In the genomic region with DNA sequence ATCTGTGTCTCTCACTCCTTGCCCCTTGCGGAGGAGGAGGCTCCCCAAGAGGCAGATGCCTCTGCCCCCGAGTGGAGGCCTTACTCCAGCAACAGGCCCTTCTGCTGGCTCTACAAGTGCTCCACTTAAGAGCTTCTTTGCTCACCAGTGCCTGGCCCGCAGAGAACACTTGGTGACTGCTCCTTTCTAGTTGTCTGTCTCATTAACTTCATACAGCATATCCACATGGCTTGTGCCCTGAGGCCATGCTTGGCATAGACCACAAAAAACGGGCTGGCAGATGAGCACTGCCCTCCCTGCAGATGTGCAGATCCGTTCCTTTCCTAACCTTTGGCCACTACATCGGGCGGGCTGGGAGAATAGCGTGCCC, we compare ENCODE assay signal across 8 mouse cellular contexts. TPM values are rescaled to one million over a fixed set of nuclear protein-coding genes. Genes with fewer than 3 reads are reported as not detected.
A peak's percentile ranks its signal among the peaks of the same experiment; 100 is the strongest.
DNase-seq lines count a peak whose midpoint lies in the region; ATAC-seq and TF ChIP-seq lines count a peak whose summit lies in the region.

No protein-coding gene starts in this region.

- 0 out of 2 replicates have a peak, but pooled peaks cover 6% of the 10 kb centered on the region for H3K27me3 ChIP-seq in kidney, postnatal 0 days (ENCODE audit: insufficient read depth, low read length)
- H3K27me3 ChIP-seq in embryonic facial prominence, embryonic 14.5 days (replicated peaks; ENCODE audit: control insufficient read depth, insufficient read depth, low read length): peaks cover 7% of the 10 kb centered on the region
- H3K27me3 ChIP-seq in intestine, embryonic 14.5 days (replicated peaks; ENCODE audit: control insufficient read depth, insufficient read depth, low read length): peaks cover 4% of the 10 kb centered on the region; the same call in 1 of the 2 replicates
- H3K27me3 ChIP-seq in neural tube, embryonic 13.5 days: peaks cover 53% of the 10 kb centered on the region

- H3K9me3 ChIP-seq in kidney, postnatal 0 days (replicated peaks; ENCODE audit: low read length): no peaks in the 10 kb centered on the region
- H3K9me3 ChIP-seq in embryonic facial prominence, embryonic 14.5 days (ENCODE audit: control insufficient read depth, low read length): no peaks in the 10 kb centered on the region
- no peaks in the 10 kb centered on the region for H3K9me3 ChIP-seq in intestine, embryonic 14.5 days (ENCODE audit: control insufficient read depth, low read length)
- no peaks in the 10 kb centered on the region for H3K9me3 ChIP-seq in neural tube, embryonic 13.5 days

- H3K36me3 ChIP-seq in kidney, postnatal 0 days (ENCODE audit: insufficient read depth, low read length): no peaks in the 10 kb centered on the region
- no peaks in the 10 kb centered on the region for H3K36me3 ChIP-seq in embryonic facial prominence, embryonic 14.5 days (ENCODE audit: control insufficient read depth, insufficient read depth, low read length)
- no peaks in the 10 kb centered on the region for H3K36me3 ChIP-seq in intestine, embryonic 14.5 days (ENCODE audit: control insufficient read depth, insufficient read depth, low read length)
- H3K36me3 ChIP-seq in neural tube, embryonic 13.5 days: no peaks in the 10 kb centered on the region

- no peak overlapping the region for H3K9ac ChIP-seq in kidney, postnatal 0 days (ENCODE audit: low read depth, low read length)
- H3K9ac ChIP-seq in embryonic facial prominence, embryonic 14.5 days (ENCODE audit: low read depth, low read length): no peak overlapping the region
- no peak overlapping the region for H3K9ac ChIP-seq in intestine, embryonic 14.5 days (ENCODE audit: low read length)
- no peak overlapping the region for H3K9ac ChIP-seq in neural tube, embryonic 13.5 days

- H3K4me1 ChIP-seq in kidney, postnatal 0 days (replicated peaks; ENCODE audit: insufficient read depth, low read length): no peaks in the 10 kb centered on the region
- no peaks in the 10 kb centered on the region for H3K4me1 ChIP-seq in embryonic facial prominence, embryonic 14.5 days (ENCODE audit: control insufficient read depth, insufficient read depth, low read length)
- no peaks in the 10 kb centered on the region for H3K4me1 ChIP-seq in intestine, embryonic 14.5 days (replicated peaks; ENCODE audit: control insufficient read depth, insufficient read depth, low read length)
- H3K4me1 ChIP-seq in neural tube, embryonic 13.5 days (replicated peaks): 0 out of 2 replicates have a peak, but pooled peaks cover 7% of the 10 kb centered on the region

- peak overlapping the region; percentile 43; the same call in 1 of the 2 replicates for H3K4me3 ChIP-seq in kidney, postnatal 0 days (replicated peaks; ENCODE audit: low read depth, low read length)
- peak overlapping the region; percentile 52 for H3K4me3 ChIP-seq in embryonic facial prominence, embryonic 14.5 days (ENCODE audit: low read depth, low read length)
- H3K4me3 ChIP-seq in intestine, embryonic 14.5 days (ENCODE audit: low read depth, low read length): no peak overlapping the region
- peak overlapping the region; percentile 55 for H3K4me3 ChIP-seq in neural tube, embryonic 13.5 days

- no peak for DNase-seq in kidney, postnatal 0 days (ENCODE audit: low spot score)
- no peak for DNase-seq in kidney, postnatal 10 days
- DNase-seq in embryonic facial prominence, embryonic 14.5 days (ENCODE audit: low spot score): no peak
- no peak for DNase-seq in intestine, embryonic 14.5 days (ENCODE audit: low spot score)
- no peak for DNase-seq in spleen, postnatal 36 days (ENCODE audit: low spot score in 2 of 2)
- no peak for DNase-seq in cerebellum, adult 11-12 months

- no peak overlapping the region for H3K27ac ChIP-seq in kidney, postnatal 0 days
- H3K27ac ChIP-seq in embryonic facial prominence, embryonic 14.5 days (replicated peaks; ENCODE audit: low read depth, low read length): no peak overlapping the region
- H3K27ac ChIP-seq in intestine, embryonic 14.5 days (ENCODE audit: low read depth): no peak overlapping the region
- H3K27ac ChIP-seq in neural tube, embryonic 13.5 days (replicated peaks): no peak overlapping the region

- TF ChIP-seq CTCF in kidney, postnatal 0 days (IDR thresholded peaks at IDR 0.05; ENCODE audit: low read depth): no peak

- peak overlapping the region; percentile 64; the same call in 1 of the 2 replicates for H3K4me2 ChIP-seq in kidney, postnatal 0 days (ENCODE audit: low read length)
- peak overlapping the region; percentile 65 for H3K4me2 ChIP-seq in embryonic facial prominence, embryonic 14.5 days (ENCODE audit: low read depth, low read length)
- H3K4me2 ChIP-seq in intestine, embryonic 14.5 days (ENCODE audit: low read length): peak overlapping the region; percentile 57; the same call in 1 of the 2 replicates
- H3K4me2 ChIP-seq in neural tube, embryonic 13.5 days: peak overlapping the region; percentile 63

- 57% methylated on average over 8 of the region's 8 CpGs for WGBS in kidney, postnatal 0 days
- WGBS in embryonic facial prominence, embryonic 14.5 days: 58% methylated on average over 7 of the region's 8 CpGs
- 67% methylated on average over 7 of the region's 8 CpGs for WGBS in intestine, embryonic 14.5 days
- WGBS in neural tube, embryonic 13.5 days: 55% methylated on average over 8 of the region's 8 CpGs

- ATAC-seq in kidney, postnatal 0 days (replicated peaks; ENCODE audit: low FRiP score, low read depth): no peak
- ATAC-seq in embryonic facial prominence, embryonic 14.5 days (ENCODE audit: low read depth): 0 out of 2 replicates have a peak, but pooled peaks have one; percentile 18
- ATAC-seq in intestine, embryonic 14.5 days (replicated peaks; ENCODE audit: low FRiP score, low TSS enrichment, low read depth): no peak
- no peak; the same call in none of the 2 replicates for ATAC-seq in neural tube, embryonic 13.5 days (ENCODE audit: low read depth)
- no peak for ATAC-seq in cerebellum, adult (ENCODE audit: insufficient number of reproducible peaks, low FRiP score, low TSS enrichment)

RNA-seq across cellular contexts. Expression of a gene that starts 6.2 kb away (rescaled TPM):
- polyA plus RNA-seq in kidney, postnatal 0 days (2015; fragmentation: Nextera tagmentation; extraction: Ambion mirVana): not detected in 2 replicates
- not detected in 2 replicates for polyA plus RNA-seq in embryonic facial prominence, embryonic 14.5 days (2014; fragmentation: Nextera tagmentation; extraction: Ambion mirVana)
- polyA plus RNA-seq in intestine, embryonic 14.5 days (2014; fragmentation: Nextera tagmentation; extraction: Ambion mirVana): not detected in 2 replicates
- not detected in 2 replicates for polyA plus RNA-seq in neural tube, embryonic 13.5 days (2015; fragmentation: Nextera tagmentation; extraction: Ambion mirVana)

RNA-seq across cellular contexts. Expression of a gene that starts 25.7 kb away (rescaled TPM):
- not detected in 2 replicates for polyA plus RNA-seq in kidney, postnatal 0 days (2015; fragmentation: Nextera tagmentation; extraction: Ambion mirVana)
- polyA plus RNA-seq in embryonic facial prominence, embryonic 14.5 days (2014; fragmentation: Nextera tagmentation; extraction: Ambion mirVana): not detected in 2 replicates
- not detected in 2 replicates for polyA plus RNA-seq in intestine, embryonic 14.5 days (2014; fragmentation: Nextera tagmentation; extraction: Ambion mirVana)
- polyA plus RNA-seq in neural tube, embryonic 13.5 days (2015; fragmentation: Nextera tagmentation; extraction: Ambion mirVana): not detected in 2 replicates

RNA-seq across cellular contexts. Expression of a gene that starts 25.9 kb away (rescaled TPM):
- polyA plus RNA-seq in kidney, postnatal 0 days (2015; fragmentation: Nextera tagmentation; extraction: Ambion mirVana): 2.8 and 3.3 TPM in 2 replicates
- polyA plus RNA-seq in embryonic facial prominence, embryonic 14.5 days (2014; fragmentation: Nextera tagmentation; extraction: Ambion mirVana): 0.86 and 0.93 TPM in 2 replicates
- 1.1 and 1.3 TPM in 2 replicates for polyA plus RNA-seq in intestine, embryonic 14.5 days (2014; fragmentation: Nextera tagmentation; extraction: Ambion mirVana)
- 0.87 and 2.1 TPM in 2 replicates for polyA plus RNA-seq in neural tube, embryonic 13.5 days (2015; fragmentation: Nextera tagmentation; extraction: Ambion mirVana)
